Mouse (Mus musculus): Measurements from ENCODE around the gene Prl8a8. TPM values are rescaled to one million over a fixed set of nuclear protein-coding genes. Genes with fewer than 3 reads are reported as not detected.

The Prl8a8 gene
- not detected in 2 replicates for total RNA-seq (2017)

GRCm38 (mm10) chr13:27513117-27513516 is at the start of gene Prl8a8:
Prl8a8 (minus strand) TSS chr13:27513217.
- no peak for ATAC-seq (ENCODE audit: extremely low read depth, insufficient number of reproducible peaks, low FRiP score, poor library complexity, severe bottlenecking)

- ATAC-seq (ENCODE audit: extremely low read depth, insufficient number of reproducible peaks, low FRiP score, poor library complexity, severe bottlenecking): no peak
Measured at GRCm38 (mm10) chr13:27553336-27553735, 40.3 kb upstream of the Prl8a8 start.

GRCm38 (mm10) chr13:27523156-27523555 is 10.1 kb upstream of the Prl8a8 start:
- no peak for ATAC-seq (ENCODE audit: extremely low read depth, insufficient number of reproducible peaks, low FRiP score, poor library complexity, severe bottlenecking)

GRCm38 (mm10) chr13:27507645-27508044 is 5.4 kb downstream of the Prl8a8 start:
- no peak for ATAC-seq (ENCODE audit: extremely low read depth, insufficient number of reproducible peaks, low FRiP score, poor library complexity, severe bottlenecking)

Other genes starting within 250 kb of the Prl8a8 start
- gene Prl6a1, start 200.6 kb downstream of the Prl8a8 start, total RNA-seq (2017): not detected in 2 replicates
- gene Prl8a2, start 167.5 kb downstream of the Prl8a8 start, total RNA-seq (2017): not detected in 2 replicates
- not detected in 2 replicates for gene Prl2b1, start 122.4 kb downstream of the Prl8a8 start, total RNA-seq (2017)
- gene Prl8a6, start 74.5 kb downstream of the Prl8a8 start, total RNA-seq (2017): not detected in 2 replicates
- not detected in 2 replicates for gene Prl8a9, start 51.4 kb upstream of the Prl8a8 start, total RNA-seq (2017)
- gene Prl8a1, start 69.0 kb upstream of the Prl8a8 start, total RNA-seq (2017): not detected in 2 replicates
- gene Prl7b1, start 97.4 kb upstream of the Prl8a8 start, total RNA-seq (2017): not detected in 2 replicates
- gene Prl7a1, start 129.3 kb upstream of the Prl8a8 start, total RNA-seq (2017): 0.86 TPM in 1 of 2 replicates, not detected in the other
- gene Prl7a2, start 154.8 kb upstream of the Prl8a8 start, total RNA-seq (2017): not detected in 2 replicates
- gene Prl7d1, start 203.5 kb upstream of the Prl8a8 start, total RNA-seq (2017): not detected in 2 replicates

Data from neutrophil, adult 5-6 weeks (primary cell).